Comparison of ENCODE assay signal across 8 mouse cellular contexts in the genomic region with DNA sequence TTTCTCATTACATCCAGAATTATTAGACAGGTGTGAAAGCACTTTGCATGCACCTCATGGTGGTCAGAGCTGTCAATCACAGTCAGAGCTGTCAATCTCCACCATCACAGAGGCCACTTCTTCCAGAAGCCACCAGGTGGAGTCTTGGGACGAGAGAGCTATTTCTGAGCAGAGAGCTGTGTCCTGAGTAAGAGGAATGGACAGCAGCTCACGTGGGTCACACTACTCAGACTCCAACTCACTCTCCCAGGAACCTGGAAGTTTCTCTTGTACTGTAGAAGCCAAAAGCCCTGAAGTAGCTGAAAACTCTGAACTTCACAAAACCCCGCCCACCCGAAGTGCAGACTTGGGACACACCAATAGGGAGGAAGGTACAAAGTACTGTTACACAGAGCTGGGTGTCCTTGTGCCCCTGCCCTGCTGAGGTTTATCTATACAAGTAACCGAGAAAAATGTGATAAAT. TPM values are rescaled to one million over a fixed set of nuclear protein-coding genes. Genes with fewer than 3 reads are reported as not detected.
DNase-seq lines count a peak whose midpoint lies in the region; ATAC-seq and TF ChIP-seq lines count a peak whose summit lies in the region.

No protein-coding gene starts in this region.

- TF ChIP-seq CTCF in hindbrain, postnatal 0 days (IDR thresholded peaks at IDR 0.05; ENCODE audit: low read depth), result peak; percentile 71

- H3K36me3 ChIP-seq in hindbrain, postnatal 0 days (ENCODE audit: insufficient read depth, low read length), result no peaks in the 10 kb centered on the region
- no peaks in the 10 kb centered on the region for H3K36me3 ChIP-seq in hindbrain, embryonic 14.5 days (replicated peaks; ENCODE audit: control insufficient read depth, insufficient read depth)
- H3K36me3 ChIP-seq in liver, embryonic 16.5 days (ENCODE audit: control insufficient read depth, insufficient read depth), result no peaks in the 10 kb centered on the region; the same call in 1 of the 2 replicates

- no peak overlapping the region for H3K4me2 ChIP-seq in hindbrain, postnatal 0 days (ENCODE audit: low read depth, low read length)
- H3K4me2 ChIP-seq in hindbrain, embryonic 14.5 days (replicated peaks), result no peak overlapping the region
- H3K4me2 ChIP-seq in liver, embryonic 16.5 days (ENCODE audit: low read depth, low read length), result no peak overlapping the region

- H3K9ac ChIP-seq in hindbrain, postnatal 0 days (replicated peaks; ENCODE audit: low read length), result no peak overlapping the region
- no peak overlapping the region for H3K9ac ChIP-seq in hindbrain, embryonic 14.5 days
- no peak overlapping the region for H3K9ac ChIP-seq in liver, embryonic 16.5 days (ENCODE audit: low read depth, low read length)

- ATAC-seq in hindbrain, postnatal 0 days, result peak; percentile 62
- no peak for ATAC-seq in hindbrain, embryonic 14.5 days (ENCODE audit: low FRiP score)
- peak; percentile 66 for ATAC-seq in liver, embryonic 16.5 days (ENCODE audit: low read depth)

- peak; percentile 37 for DNase-seq in hindbrain, postnatal 0 days (ENCODE audit: low spot score)
- DNase-seq in hindbrain, embryonic 14.5 days (ENCODE audit: low spot score), result no peak
- DNase-seq in WW6 (ENCODE audit: low read depth, low spot score), result peak; percentile 65
- DNase-seq in induced T-regulatory cell, adult 2 months (ENCODE audit: low read depth), result peak; percentile 68
- peak; percentile 56 to 69 for DNase-seq in spleen, postnatal 4 days (ENCODE audit: low spot score in 2 of 2)
- no peak for DNase-seq in urinary bladder, adult 18-20 months (ENCODE audit: low spot score in 2 of 2)
- no peak for DNase-seq in cerebellum, adult 9-10 months

- H3K27me3 ChIP-seq in hindbrain, postnatal 0 days (ENCODE audit: insufficient read depth, low read length), result no peaks in the 10 kb centered on the region
- no peaks in the 10 kb centered on the region for H3K27me3 ChIP-seq in hindbrain, embryonic 14.5 days (ENCODE audit: control insufficient read depth, insufficient read depth, low read length)
- H3K27me3 ChIP-seq in liver, embryonic 16.5 days (ENCODE audit: control insufficient read depth, insufficient read depth, low read depth, low read length), result no peaks in the 10 kb centered on the region

- H3K4me3 ChIP-seq in hindbrain, postnatal 0 days (ENCODE audit: low read length), result no peak overlapping the region
- H3K4me3 ChIP-seq in hindbrain, embryonic 14.5 days (replicated peaks; ENCODE audit: low read length), result no peak overlapping the region
- H3K4me3 ChIP-seq in liver, embryonic 16.5 days (ENCODE audit: low read depth, low read length), result no peak overlapping the region

- H3K4me1 ChIP-seq in hindbrain, postnatal 0 days (ENCODE audit: insufficient read depth, low read length), result no peaks in the 10 kb centered on the region
- no peaks in the 10 kb centered on the region for H3K4me1 ChIP-seq in hindbrain, embryonic 14.5 days (replicated peaks; ENCODE audit: control insufficient read depth, insufficient read depth, low read length)
- peaks cover 12% of the 10 kb centered on the region for H3K4me1 ChIP-seq in liver, embryonic 16.5 days (ENCODE audit: control insufficient read depth, low read depth, low read length)

- 62% methylated on average over 5 of the region's 5 CpGs for WGBS in hindbrain, postnatal 0 days
- WGBS in hindbrain, embryonic 14.5 days, result 64% methylated on average over 5 of the region's 5 CpGs
- WGBS in liver, embryonic 16.5 days (ENCODE audit: insufficient replicate concordance), result 26% methylated on average over 5 of the region's 5 CpGs

- H3K9me3 ChIP-seq in hindbrain, postnatal 0 days (ENCODE audit: low read length), result no peaks in the 10 kb centered on the region
- no peaks in the 10 kb centered on the region for H3K9me3 ChIP-seq in hindbrain, embryonic 14.5 days (ENCODE audit: control insufficient read depth, low read length)
- no peaks in the 10 kb centered on the region for H3K9me3 ChIP-seq in liver, embryonic 16.5 days (replicated peaks; ENCODE audit: control insufficient read depth, low read length)

- H3K27ac ChIP-seq in hindbrain, postnatal 0 days, result no peak overlapping the region
- H3K27ac ChIP-seq in hindbrain, embryonic 14.5 days, result no peak overlapping the region
- peak overlapping the region; percentile 26; the same call in 1 of the 2 replicates for H3K27ac ChIP-seq in liver, embryonic 16.5 days (ENCODE audit: low read length)

RNA-seq across cellular contexts. Expression of gene Bid, which starts 13.2 kb away (rescaled TPM):
- 34.3 and 43.6 TPM in 2 replicates for total RNA-seq in hindbrain, postnatal 0 days (2014; rRNA removed)
- 41.5 and 44.3 TPM in 2 replicates for polyA plus RNA-seq in hindbrain, postnatal 0 days (2015; fragmentation: Nextera tagmentation; extraction: Ambion mirVana)
- polyA plus RNA-seq in hindbrain, embryonic 14.5 days (2014; fragmentation: Nextera tagmentation; extraction: Ambion mirVana), result 40.2 and 44.1 TPM in 2 replicates
- 20.2 and 21.5 TPM in 2 replicates for polyA plus RNA-seq in liver, embryonic 16.5 days (2015; fragmentation: Nextera tagmentation; extraction: Ambion mirVana)

Comparison
In these comparisons a context has a peak if more than half of its experiments do, and no peak if none do; other contexts are left out.
1. DNase-seq: peak in hindbrain, postnatal 0 days (single experiment), WW6 (single experiment), induced T-regulatory cell, adult 2 months (single experiment) and spleen, postnatal 4 days (2 of 2); none in hindbrain, embryonic 14.5 days (single experiment), urinary bladder, adult 18-20 months (0 of 2) and cerebellum, adult 9-10 months (single experiment).